Mouse (Mus musculus): ENCODE results near the gene Mid1. TPM values are rescaled to one million over a fixed set of nuclear protein-coding genes. Genes with fewer than 3 reads are reported as not detected.
"Not testable (repeated sequence)": the region's sequence is repeated elsewhere in the genome, so short reads cannot be mapped to it uniquely, and the experiment has no call there.

The Mid1 gene
- polyA plus RNA-seq, 1 experiment from 2014 or later: 1.5 TPM

DNA sequence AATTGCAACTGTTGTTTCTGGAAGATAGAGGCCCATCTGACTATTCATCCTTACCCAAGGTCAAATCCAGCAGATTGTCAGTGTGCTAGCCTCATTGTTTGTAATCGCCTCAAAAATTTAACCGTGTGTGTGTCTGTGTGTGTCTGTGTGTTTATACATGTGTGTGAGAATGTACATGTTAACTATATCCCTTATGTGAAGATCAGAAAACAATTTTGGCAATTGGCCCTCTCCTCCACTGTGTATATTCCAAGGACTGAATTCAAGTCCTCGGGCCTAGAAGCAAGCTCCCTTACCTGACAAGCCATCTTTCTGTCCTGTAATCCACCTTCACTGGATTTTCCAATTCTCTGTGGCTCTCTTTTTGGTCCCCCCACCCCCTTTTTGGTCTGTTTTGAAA, 288.8 kb downstream of the Mid1 start:
- not testable (repeated sequence) for H3K4me1 ChIP-seq (replicated peaks; ENCODE audit: control insufficient read depth, insufficient read depth); H3K4me2 ChIP-seq (replicated peaks; ENCODE audit: low read depth); H3K27me3 ChIP-seq (ENCODE audit: control insufficient read depth, insufficient read depth, low read length); H3K9ac ChIP-seq (ENCODE audit: low read length); H3K9me3 ChIP-seq (ENCODE audit: control insufficient read depth, low read length); H3K4me3 ChIP-seq (ENCODE audit: low read depth, low read length); DNase-seq (ENCODE audit: low spot score); H3K27ac ChIP-seq (replicated peaks); ATAC-seq (ENCODE audit: low FRiP score, low TSS enrichment); H3K36me3 ChIP-seq (ENCODE audit: control insufficient read depth, insufficient read depth, low read length)
- WGBS: 57% methylated on average over 3 of the region's 3 CpGs

DNA sequence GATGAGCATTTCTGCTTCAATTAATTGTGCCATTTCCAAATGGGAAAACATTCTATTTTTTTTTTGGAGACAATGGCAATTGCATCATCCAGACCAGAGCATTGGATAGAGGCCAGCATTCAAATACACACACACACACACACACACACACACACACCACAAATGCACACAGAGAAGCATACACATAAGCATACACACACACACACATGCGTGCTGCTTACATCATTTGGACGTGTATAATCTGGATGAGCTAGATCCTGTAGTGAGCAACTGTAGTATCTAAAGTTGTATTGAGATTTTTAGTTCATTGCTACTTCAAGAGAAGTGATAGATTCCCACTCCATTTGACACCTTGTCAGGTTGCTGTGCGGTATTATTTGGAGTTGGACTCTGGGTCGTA, 289.5 kb downstream of the Mid1 start:
- WGBS: 53% methylated on average over 4 of the region's 4 CpGs
- H3K4me2 ChIP-seq (replicated peaks; ENCODE audit: low read depth); H3K4me1 ChIP-seq (replicated peaks; ENCODE audit: control insufficient read depth, insufficient read depth); H3K9ac ChIP-seq (ENCODE audit: low read length); H3K27ac ChIP-seq (replicated peaks); H3K9me3 ChIP-seq (ENCODE audit: control insufficient read depth, low read length); H3K4me3 ChIP-seq (ENCODE audit: low read depth, low read length); H3K36me3 ChIP-seq (ENCODE audit: control insufficient read depth, insufficient read depth, low read length); ATAC-seq (ENCODE audit: low FRiP score, low TSS enrichment); H3K27me3 ChIP-seq (ENCODE audit: control insufficient read depth, insufficient read depth, low read length): not testable (repeated sequence)
- peak; percentile 16 for DNase-seq (ENCODE audit: low spot score)

DNA sequence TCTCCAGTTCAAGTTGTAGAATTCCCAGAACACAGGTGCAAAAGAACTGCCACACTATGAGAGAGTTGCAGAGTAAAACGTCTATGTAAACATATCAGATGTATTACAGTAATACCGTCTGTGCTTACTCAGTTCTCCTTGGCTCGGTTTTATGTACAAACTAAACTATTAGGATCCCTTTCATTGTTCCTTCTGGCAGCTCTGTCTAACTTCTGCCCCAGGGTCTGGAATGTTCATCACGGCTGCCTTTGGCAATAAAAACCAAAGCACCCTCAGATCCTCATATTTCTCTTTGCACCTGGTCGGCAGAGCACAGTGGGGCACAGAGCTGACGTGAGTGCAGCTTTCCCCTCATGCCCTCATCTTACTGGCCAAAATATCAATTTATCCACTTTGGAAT, 290.0 kb downstream of the Mid1 start:
- H3K4me2 ChIP-seq (replicated peaks; ENCODE audit: low read depth); H3K4me3 ChIP-seq (ENCODE audit: low read depth, low read length); H3K36me3 ChIP-seq (ENCODE audit: control insufficient read depth, insufficient read depth, low read length); H3K9me3 ChIP-seq (ENCODE audit: control insufficient read depth, low read length); H3K9ac ChIP-seq (ENCODE audit: low read length); H3K4me1 ChIP-seq (replicated peaks; ENCODE audit: control insufficient read depth, insufficient read depth); H3K27ac ChIP-seq (replicated peaks); ATAC-seq (ENCODE audit: low FRiP score, low TSS enrichment); H3K27me3 ChIP-seq (ENCODE audit: control insufficient read depth, insufficient read depth, low read length): not testable (repeated sequence)
- 45% methylated on average over 6 of the region's 6 CpGs for WGBS
- DNase-seq (ENCODE audit: low spot score): peak; percentile 32

DNA sequence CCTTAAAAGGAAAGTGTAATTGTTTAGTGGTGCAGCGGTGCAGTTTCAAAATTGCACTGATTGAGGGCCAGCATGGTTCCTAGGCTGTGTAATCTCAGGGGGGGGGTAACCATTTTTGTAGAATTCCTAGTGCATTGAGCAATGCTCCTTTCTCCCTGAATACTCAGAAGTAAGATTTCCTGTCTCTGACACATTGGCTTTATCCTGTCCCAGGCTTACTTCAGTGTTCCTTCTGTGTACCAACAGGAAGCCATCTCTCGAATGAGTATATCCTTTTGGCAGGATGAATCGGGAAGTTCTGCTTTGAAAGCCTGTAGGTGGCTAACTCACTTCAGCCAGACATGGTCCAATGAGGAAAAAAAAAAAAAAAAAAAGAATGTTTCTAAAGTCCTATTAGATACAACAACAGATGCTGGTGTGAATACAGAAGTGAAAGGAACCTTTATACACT, 290.7 kb downstream of the Mid1 start:
- H3K4me3 ChIP-seq (ENCODE audit: low read depth, low read length); H3K36me3 ChIP-seq (ENCODE audit: control insufficient read depth, insufficient read depth, low read length); H3K9me3 ChIP-seq (ENCODE audit: control insufficient read depth, low read length); H3K9ac ChIP-seq (ENCODE audit: low read length); H3K27me3 ChIP-seq (ENCODE audit: control insufficient read depth, insufficient read depth, low read length); H3K4me2 ChIP-seq (replicated peaks; ENCODE audit: low read depth); H3K4me1 ChIP-seq (replicated peaks; ENCODE audit: control insufficient read depth, insufficient read depth): not testable (repeated sequence)
- DNase-seq (ENCODE audit: low spot score): peak; percentile 14
- 0 out of 2 replicates have a peak, but pooled peaks have one; percentile 32 for ATAC-seq (ENCODE audit: low FRiP score, low TSS enrichment)
- peak overlapping the region; percentile 26; the same call in 1 of the 2 replicates for H3K27ac ChIP-seq (replicated peaks)
- WGBS: 59% methylated on average over 3 of the region's 3 CpGs

DNA sequence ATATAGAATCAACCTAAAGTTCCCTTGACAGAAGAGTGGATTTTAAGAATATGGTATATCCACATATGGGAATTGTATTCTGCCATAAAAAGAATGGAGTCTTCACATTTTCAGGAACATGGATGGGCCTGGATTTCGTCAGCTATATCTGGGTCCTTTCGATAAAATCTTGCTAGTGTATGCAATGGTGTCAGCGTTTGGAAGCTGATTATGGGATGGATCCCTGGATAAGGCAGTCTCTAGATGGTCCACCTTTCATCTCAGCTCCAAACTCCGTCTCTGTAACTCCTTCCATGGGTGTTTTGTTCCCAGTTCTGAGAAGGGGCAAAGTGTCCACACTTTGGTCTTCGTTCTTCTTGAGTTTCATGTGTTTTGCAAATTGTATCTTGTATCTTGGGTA, 291.3 kb downstream of the Mid1 start:
- not testable (repeated sequence) for DNase-seq (ENCODE audit: low spot score); H3K36me3 ChIP-seq (ENCODE audit: control insufficient read depth, insufficient read depth, low read length); H3K4me3 ChIP-seq (ENCODE audit: low read depth, low read length); H3K4me2 ChIP-seq (replicated peaks; ENCODE audit: low read depth); ATAC-seq (ENCODE audit: low FRiP score, low TSS enrichment); H3K4me1 ChIP-seq (replicated peaks; ENCODE audit: control insufficient read depth, insufficient read depth); H3K9me3 ChIP-seq (ENCODE audit: control insufficient read depth, low read length); H3K9ac ChIP-seq (ENCODE audit: low read length); H3K27ac ChIP-seq (replicated peaks); H3K27me3 ChIP-seq (ENCODE audit: control insufficient read depth, insufficient read depth, low read length)
- 66% methylated on average over 5 of the region's 5 CpGs for WGBS

DNA sequence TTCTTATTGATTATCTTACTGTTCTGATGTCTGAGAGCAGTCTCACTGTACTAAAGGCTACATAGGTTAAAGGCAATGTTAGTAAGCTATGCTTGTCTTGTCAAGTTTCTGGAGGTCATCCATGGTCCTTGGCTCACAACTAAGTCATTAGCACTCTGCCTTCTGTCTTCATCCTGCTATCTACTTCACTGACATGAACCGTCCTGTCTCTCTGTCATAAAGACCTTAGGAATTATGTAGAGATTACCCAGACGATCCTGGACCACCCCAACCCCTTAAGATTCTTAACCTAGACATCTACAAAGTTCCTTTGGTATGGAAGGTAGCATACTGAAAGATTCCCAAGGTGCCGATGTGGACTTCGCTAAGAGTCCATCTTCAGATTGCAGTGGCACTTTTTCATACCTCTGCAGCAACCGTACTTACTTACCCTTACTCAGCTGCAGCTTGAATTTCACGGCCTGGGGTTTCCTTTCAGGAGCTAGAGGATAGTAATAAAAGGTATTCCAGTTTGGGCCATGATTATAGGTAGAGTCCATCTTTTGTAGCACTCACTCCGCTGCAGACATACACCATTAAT, 292.9 kb downstream of the Mid1 start:
- not testable (repeated sequence) for H3K27me3 ChIP-seq (ENCODE audit: control insufficient read depth, insufficient read depth, low read length); H3K36me3 ChIP-seq (ENCODE audit: control insufficient read depth, insufficient read depth, low read length); H3K4me1 ChIP-seq (replicated peaks; ENCODE audit: control insufficient read depth, insufficient read depth); H3K4me3 ChIP-seq (ENCODE audit: low read depth, low read length); H3K9me3 ChIP-seq (ENCODE audit: control insufficient read depth, low read length); H3K27ac ChIP-seq (replicated peaks); H3K4me2 ChIP-seq (replicated peaks; ENCODE audit: low read depth); ATAC-seq (ENCODE audit: low FRiP score, low TSS enrichment)
- H3K9ac ChIP-seq (ENCODE audit: low read length): 0 out of 2 replicates have a peak overlapping the region, but pooled peaks have one; percentile 0
- 85% methylated on average over 7 of the region's 7 CpGs for WGBS
- peak; percentile 14 for DNase-seq (ENCODE audit: low spot score)

DNA sequence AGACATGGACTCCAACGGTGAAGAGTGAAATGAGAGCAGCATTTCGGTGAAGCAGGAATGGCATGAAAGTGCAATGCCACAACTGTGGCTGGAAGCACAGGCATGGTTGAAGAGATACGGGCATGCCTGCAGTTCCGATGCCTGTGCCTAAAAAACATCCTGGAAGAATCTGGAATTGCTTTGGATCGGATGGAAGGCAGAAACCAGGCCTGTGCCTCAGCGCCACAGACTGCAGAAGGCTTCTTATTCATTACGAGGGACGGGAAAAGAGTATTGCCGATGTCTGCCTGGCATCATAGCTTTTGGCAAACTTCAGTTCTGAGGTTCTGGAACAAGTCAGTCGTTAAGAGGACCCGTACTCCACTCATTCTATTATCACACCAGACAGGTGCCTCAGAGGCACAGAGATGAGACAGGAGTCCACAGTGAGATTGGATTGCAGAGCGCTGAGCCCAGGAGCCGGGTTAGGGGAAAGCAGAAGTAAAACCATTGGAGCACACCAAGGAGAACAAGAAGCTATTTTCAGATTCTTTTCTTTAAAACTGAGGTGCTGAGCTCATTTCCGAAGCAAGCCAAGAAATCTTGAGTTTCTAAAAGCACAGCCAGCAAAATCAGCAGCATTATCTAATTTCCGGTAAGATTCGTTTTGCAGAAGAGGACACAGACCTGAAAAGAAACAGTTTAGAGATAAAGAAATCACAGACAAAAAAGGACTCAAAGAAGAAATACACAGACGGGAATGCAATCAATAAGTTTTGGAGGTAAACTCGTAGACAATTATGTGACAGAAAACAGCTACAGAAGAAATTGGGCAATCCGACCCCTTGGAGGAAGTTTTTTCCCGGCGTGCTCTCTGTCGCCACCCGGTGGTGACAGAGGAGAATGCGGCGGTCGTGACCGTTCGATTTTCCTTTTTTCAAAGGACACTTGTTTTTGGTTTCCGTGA, 293.7 kb downstream of the Mid1 start:
- not testable (repeated sequence) for H3K4me2 ChIP-seq (replicated peaks; ENCODE audit: low read depth); H3K27me3 ChIP-seq (ENCODE audit: control insufficient read depth, insufficient read depth, low read length); H3K27ac ChIP-seq (replicated peaks); ATAC-seq (ENCODE audit: low FRiP score, low TSS enrichment); H3K9me3 ChIP-seq (ENCODE audit: control insufficient read depth, low read length); H3K36me3 ChIP-seq (ENCODE audit: control insufficient read depth, insufficient read depth, low read length); H3K4me1 ChIP-seq (replicated peaks; ENCODE audit: control insufficient read depth, insufficient read depth)
- 0 out of 2 replicates have a peak overlapping the region, but pooled peaks have one; percentile 0 for H3K9ac ChIP-seq (ENCODE audit: low read length)
- peak; percentile 76 for DNase-seq (ENCODE audit: low spot score)
- 0 out of 2 replicates have a peak overlapping the region, but pooled peaks have one; percentile 12 for H3K4me3 ChIP-seq (ENCODE audit: low read depth, low read length)
- 56% methylated on average over 29 of the region's 29 CpGs for WGBS

DNA sequence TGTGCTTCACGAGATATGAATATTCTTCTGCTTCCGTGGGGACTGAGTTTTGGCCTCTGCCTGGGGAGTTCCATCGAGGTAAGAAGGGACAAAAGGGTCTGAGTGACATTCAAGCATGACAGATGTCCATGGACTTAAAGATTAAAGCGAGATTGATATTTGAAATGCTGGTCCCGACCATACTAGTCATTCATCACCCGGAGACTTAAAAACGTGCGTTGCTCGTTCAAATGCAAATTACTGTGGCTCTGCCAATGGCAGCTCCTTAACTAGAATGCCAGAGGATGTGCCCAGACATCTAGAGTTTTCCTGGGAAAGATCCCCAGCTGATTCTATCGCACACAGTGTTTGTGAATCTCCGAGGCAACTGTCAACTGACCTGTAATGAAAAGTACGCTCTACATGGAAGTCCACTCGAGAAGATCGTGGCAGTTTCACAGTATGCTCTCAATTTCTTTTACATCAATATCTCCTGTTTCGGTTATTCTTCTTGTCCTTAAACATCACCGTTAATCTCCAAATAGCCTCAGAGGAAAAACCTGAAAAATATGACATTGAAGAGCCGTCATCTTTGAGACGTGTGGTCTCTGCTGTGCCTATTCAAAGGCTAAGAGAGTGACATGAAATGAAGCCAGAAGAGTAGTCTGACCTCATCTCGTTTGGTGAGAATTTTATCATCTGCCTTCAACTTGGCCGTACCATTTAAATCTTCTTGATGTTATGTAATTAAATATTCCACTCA, 294.6 kb downstream of the Mid1 start:
- H3K27ac ChIP-seq (replicated peaks); H3K27me3 ChIP-seq (ENCODE audit: control insufficient read depth, insufficient read depth, low read length); H3K9ac ChIP-seq (ENCODE audit: low read length); H3K9me3 ChIP-seq (ENCODE audit: control insufficient read depth, low read length); H3K4me3 ChIP-seq (ENCODE audit: low read depth, low read length); H3K4me1 ChIP-seq (replicated peaks; ENCODE audit: control insufficient read depth, insufficient read depth); H3K36me3 ChIP-seq (ENCODE audit: control insufficient read depth, insufficient read depth, low read length); ATAC-seq (ENCODE audit: low FRiP score, low TSS enrichment): not testable (repeated sequence)
- H3K4me2 ChIP-seq (replicated peaks; ENCODE audit: low read depth): peak overlapping the region; percentile 9; the same call in 1 of the 2 replicates
- DNase-seq (ENCODE audit: low spot score): peak; percentile 22
- 66% methylated on average over 20 of the region's 20 CpGs for WGBS

All from stomach, postnatal 0 days (tissue).